Mouse (Mus musculus): ENCODE measurements at regions not wholly inside any gene's neighbourhood (a gene's known extent, or its start where the extent isn't known, plus 50 kb on each side); places are given as distances from the start of the nearest gene placed in this dataset.

DNA sequence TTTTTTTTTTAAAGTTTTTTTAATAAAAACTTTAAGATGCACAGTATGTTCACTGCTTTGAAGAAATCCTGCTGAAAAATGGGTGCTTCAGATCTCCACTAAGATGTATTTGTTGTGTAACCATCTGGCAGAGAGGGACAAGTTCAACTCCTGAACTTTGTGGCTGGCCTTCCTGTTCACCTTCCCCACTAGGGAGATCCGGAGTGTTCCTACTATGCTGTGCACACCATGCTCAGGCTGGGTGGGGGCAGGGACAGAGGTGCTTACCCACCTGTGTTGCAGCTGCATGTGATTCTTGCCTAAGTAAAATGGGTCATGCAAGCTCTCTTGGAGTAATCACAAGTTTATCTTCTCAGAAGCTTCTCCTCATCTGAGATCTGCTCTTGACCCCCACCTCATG lies 377.4 kb upstream of the Arglu1 start:
- Histone ChIP-seq H3K4me3 (replicated peaks; ENCODE audit: insufficient read depth, low read depth, low read length) (no peak overlapping the region), H3K4me1 (ENCODE audit: control insufficient read depth, insufficient read depth, low read length) (no peaks in the 10 kb centered on the region), H3K27me3 (ENCODE audit: control insufficient read depth, insufficient read depth, low read length) (no peaks in the 10 kb centered on the region), H3K27ac (ENCODE audit: insufficient read depth, low read length) (no peak overlapping the region)
- DNase-seq: no peak
- WGBS: 76% methylated on average over 1 of the region's 1 CpGs
- TF ChIP-seq CTCF (IDR thresholded peaks at IDR 0.05; ENCODE audit: borderline replicate concordance, insufficient read depth, low read depth, low read length) (no peak), POLR2A (IDR thresholded peaks at IDR 0.05; ENCODE audit: borderline replicate concordance, insufficient read depth, low read length) (no peak)

DNA sequence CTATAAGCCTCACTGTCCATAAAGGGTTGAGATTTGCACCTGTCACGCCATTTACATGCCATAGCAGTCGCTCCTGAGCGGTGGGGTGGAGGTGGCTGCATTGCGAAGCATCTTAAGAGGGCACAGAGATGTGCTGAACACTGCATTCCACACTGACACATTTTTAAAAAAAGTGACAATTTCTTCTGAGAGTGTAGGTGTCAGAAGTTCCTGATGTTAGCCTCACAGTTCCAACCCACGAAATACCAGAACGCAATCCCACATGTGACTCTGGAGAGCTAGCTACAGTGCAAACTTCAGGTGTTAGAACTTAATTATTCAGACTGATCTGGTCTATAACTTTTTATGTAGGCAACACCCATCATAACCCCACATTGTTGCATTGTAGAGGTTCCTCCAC lies 369.8 kb upstream of the Arglu1 start:
- Histone ChIP-seq H3K27me3 (ENCODE audit: control insufficient read depth, insufficient read depth, low read length) (no peaks in the 10 kb centered on the region), H3K27ac (ENCODE audit: insufficient read depth, low read length) (no peak overlapping the region), H3K4me1 (ENCODE audit: control insufficient read depth, insufficient read depth, low read length) (no peaks in the 10 kb centered on the region), H3K4me3 (replicated peaks; ENCODE audit: insufficient read depth, low read depth, low read length) (no peak overlapping the region)
- WGBS: 93% methylated on average over 6 of the region's 6 CpGs
- no peak for TF ChIP-seq POLR2A (IDR thresholded peaks at IDR 0.05; ENCODE audit: borderline replicate concordance, insufficient read depth, low read length)
- TF ChIP-seq CTCF (IDR thresholded peaks at IDR 0.05; ENCODE audit: borderline replicate concordance, insufficient read depth, low read depth, low read length): no peak
- no peak for DNase-seq

DNA sequence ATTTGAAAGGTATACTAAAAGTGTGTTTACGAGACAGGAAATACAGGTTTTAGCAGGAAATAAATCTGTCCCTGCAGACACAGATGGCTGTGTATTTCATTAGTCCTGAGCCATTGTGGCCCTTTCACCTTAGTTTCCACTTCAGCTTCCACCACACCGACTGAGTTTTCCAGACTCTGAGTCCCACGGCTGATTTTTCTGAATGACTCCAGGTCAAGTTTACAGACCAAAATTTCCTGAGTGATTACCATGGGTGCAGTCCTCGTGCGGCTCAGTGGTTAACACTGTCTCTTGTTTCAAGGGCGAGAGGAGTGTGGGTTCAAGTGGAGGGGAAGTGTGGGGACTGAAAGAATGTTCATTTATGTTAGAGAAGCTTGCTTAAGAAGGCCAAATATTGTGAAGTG lies 365.1 kb upstream of the Arglu1 start:
- Histone ChIP-seq H3K27me3 (ENCODE audit: control insufficient read depth, insufficient read depth, low read length) (peaks cover 1% of the 10 kb centered on the region; the same call in 1 of the 2 replicates), H3K4me1 (ENCODE audit: control insufficient read depth, insufficient read depth, low read length) (no peaks in the 10 kb centered on the region; the same call in 1 of the 2 replicates), H3K27ac (ENCODE audit: insufficient read depth, low read length) (no peak overlapping the region), H3K4me3 (replicated peaks; ENCODE audit: insufficient read depth, low read depth, low read length) (no peak overlapping the region)
- no peak for TF ChIP-seq CTCF (IDR thresholded peaks at IDR 0.05; ENCODE audit: borderline replicate concordance, insufficient read depth, low read depth, low read length)
- no peak for TF ChIP-seq POLR2A (IDR thresholded peaks at IDR 0.05; ENCODE audit: borderline replicate concordance, insufficient read depth, low read length)
- no peak for DNase-seq
- WGBS: 90% methylated on average over 6 of the region's 6 CpGs

DNA sequence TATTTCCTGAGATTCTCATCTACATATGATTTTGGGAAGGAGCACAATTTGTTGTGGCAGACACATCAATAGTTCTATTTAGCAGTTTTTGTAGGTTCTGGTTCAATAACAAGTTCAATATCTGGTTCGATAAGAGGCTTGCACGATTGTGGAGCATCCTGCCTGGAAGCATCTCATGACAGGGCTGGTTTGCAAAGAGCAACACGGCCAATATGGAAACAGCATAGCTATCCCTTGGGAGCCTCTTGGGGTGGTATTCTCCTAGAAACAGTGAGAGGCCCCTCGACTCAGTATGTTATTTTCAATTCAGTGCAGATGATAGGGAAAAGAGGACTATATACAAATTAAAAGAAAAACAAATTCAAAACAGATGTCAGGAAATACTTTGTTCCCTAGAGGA lies 364.5 kb upstream of the Arglu1 start:
- no peak for DNase-seq
- TF ChIP-seq POLR2A (IDR thresholded peaks at IDR 0.05; ENCODE audit: borderline replicate concordance, insufficient read depth, low read length) (no peak), CTCF (IDR thresholded peaks at IDR 0.05; ENCODE audit: borderline replicate concordance, insufficient read depth, low read depth, low read length) (no peak)
- no peak overlapping the region for H3K27ac ChIP-seq (ENCODE audit: insufficient read depth, low read length)
- H3K4me1 ChIP-seq (ENCODE audit: control insufficient read depth, insufficient read depth, low read length): no peaks in the 10 kb centered on the region; the same call in 1 of the 2 replicates
- peaks cover 1% of the 10 kb centered on the region; the same call in 1 of the 2 replicates for H3K27me3 ChIP-seq (ENCODE audit: control insufficient read depth, insufficient read depth, low read length)
- no peak overlapping the region for H3K4me3 ChIP-seq (replicated peaks; ENCODE audit: insufficient read depth, low read depth, low read length)
- WGBS: 75% methylated on average over 4 of the region's 4 CpGs

DNA sequence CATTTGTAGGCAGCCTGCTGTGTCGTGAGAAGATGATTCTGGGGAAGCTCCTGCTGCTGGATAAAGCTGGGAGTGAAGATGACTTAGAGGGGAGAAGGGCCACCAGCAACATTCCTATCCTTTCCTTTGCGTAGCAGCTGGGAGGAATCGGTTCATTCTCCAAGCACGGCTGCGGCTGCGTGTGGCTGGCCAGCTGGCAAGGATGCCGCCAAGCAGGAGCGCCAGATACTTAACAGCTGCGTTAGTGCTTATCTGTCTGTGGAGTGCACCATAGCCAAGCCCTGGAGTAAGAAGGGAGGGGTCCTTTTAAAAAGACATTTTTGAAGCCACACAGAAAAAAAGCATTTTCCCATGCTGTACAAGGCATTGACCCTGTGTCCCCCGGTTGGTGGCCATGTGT lies 361.4 kb upstream of the Arglu1 start:
- peaks cover 1% of the 10 kb centered on the region; the same call in 1 of the 2 replicates for H3K27me3 ChIP-seq (ENCODE audit: control insufficient read depth, insufficient read depth, low read length)
- DNase-seq: no peak
- H3K4me3 ChIP-seq (replicated peaks; ENCODE audit: insufficient read depth, low read depth, low read length): no peak overlapping the region
- no peaks in the 10 kb centered on the region; the same call in 1 of the 2 replicates for H3K4me1 ChIP-seq (ENCODE audit: control insufficient read depth, insufficient read depth, low read length)
- H3K27ac ChIP-seq (ENCODE audit: insufficient read depth, low read length): no peak overlapping the region
- WGBS: 11% methylated on average over 10 of the region's 10 CpGs
- no peak for TF ChIP-seq CTCF (IDR thresholded peaks at IDR 0.05; ENCODE audit: borderline replicate concordance, insufficient read depth, low read depth, low read length)
- no peak for TF ChIP-seq POLR2A (IDR thresholded peaks at IDR 0.05; ENCODE audit: borderline replicate concordance, insufficient read depth, low read length)

DNA sequence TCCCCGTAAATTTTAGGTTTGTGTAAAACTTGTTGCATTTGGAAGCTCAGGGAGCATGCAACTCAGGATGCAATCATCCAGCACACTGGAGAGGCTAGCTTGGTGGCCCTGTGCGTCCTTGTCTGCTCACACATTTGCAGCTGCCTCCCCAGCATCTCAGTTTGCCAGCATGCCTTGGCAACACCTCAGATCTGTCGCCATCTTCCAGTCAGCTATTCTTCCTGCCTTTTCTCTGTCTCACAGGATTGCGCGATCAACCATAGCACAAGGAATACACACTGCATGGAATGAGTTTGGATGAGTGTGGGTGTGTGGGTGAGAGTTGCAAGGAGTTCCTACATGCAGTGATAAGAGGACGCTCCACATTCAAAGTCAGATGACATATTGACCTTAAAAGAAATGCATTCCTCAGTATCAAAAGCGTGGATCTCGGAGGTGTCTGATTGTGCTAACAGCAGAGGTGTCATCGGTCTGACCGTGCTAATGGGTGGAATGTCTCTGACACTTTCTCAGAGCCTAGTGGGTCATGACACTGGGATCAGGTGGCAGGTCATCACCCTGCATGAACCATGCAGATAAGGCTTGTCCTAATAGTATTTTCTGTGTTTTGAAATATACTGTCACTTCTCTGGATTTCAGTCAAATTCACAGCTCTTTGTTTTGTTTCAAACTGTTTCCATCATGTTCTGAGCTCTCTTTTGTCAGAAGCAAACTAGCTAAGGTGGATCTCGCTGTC lies 360.6 kb upstream of the Arglu1 start:
- H3K4me3 ChIP-seq (replicated peaks; ENCODE audit: insufficient read depth, low read depth, low read length): no peak overlapping the region
- no peak overlapping the region for H3K27ac ChIP-seq (ENCODE audit: insufficient read depth, low read length)
- no peak for TF ChIP-seq POLR2A (IDR thresholded peaks at IDR 0.05; ENCODE audit: borderline replicate concordance, insufficient read depth, low read length)
- no peak for TF ChIP-seq CTCF (IDR thresholded peaks at IDR 0.05; ENCODE audit: borderline replicate concordance, insufficient read depth, low read depth, low read length)
- WGBS: 35% methylated on average over 11 of the region's 11 CpGs
- no peaks in the 10 kb centered on the region; the same call in 1 of the 2 replicates for H3K4me1 ChIP-seq (ENCODE audit: control insufficient read depth, insufficient read depth, low read length)
- DNase-seq: no peak
- H3K27me3 ChIP-seq (ENCODE audit: control insufficient read depth, insufficient read depth, low read length): peaks cover 1% of the 10 kb centered on the region; the same call in 1 of the 2 replicates

DNA sequence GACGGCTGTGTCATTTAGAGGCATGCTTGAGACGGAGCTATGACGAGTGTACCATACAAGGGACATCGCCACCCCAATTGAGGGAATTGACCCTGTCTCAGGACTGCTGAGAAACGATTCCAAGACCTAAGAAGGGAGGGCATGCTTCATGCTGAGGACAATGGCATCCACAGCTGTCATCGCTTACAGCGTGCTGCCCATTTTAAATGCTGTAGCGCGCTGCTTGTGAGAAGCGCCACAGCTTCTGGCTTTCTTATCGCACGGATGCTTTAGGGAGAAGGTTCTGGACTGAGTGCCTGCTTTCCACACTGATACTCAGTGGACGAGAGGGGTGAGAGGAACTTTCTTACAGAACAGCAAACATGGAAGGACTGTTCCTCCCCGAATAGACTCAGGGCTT lies 357.8 kb upstream of the Arglu1 start:
- Histone ChIP-seq H3K4me1 (ENCODE audit: control insufficient read depth, insufficient read depth, low read length) (no peaks in the 10 kb centered on the region; the same call in 1 of the 2 replicates), H3K27ac (ENCODE audit: insufficient read depth, low read length) (no peak overlapping the region), H3K4me3 (replicated peaks; ENCODE audit: insufficient read depth, low read depth, low read length) (no peak overlapping the region), H3K27me3 (ENCODE audit: control insufficient read depth, insufficient read depth, low read length) (peaks cover 1% of the 10 kb centered on the region; the same call in 1 of the 2 replicates)
- TF ChIP-seq CTCF (IDR thresholded peaks at IDR 0.05; ENCODE audit: borderline replicate concordance, insufficient read depth, low read depth, low read length) (no peak), POLR2A (IDR thresholded peaks at IDR 0.05; ENCODE audit: borderline replicate concordance, insufficient read depth, low read length) (no peak)
- DNase-seq: no peak
- WGBS: 40% methylated on average over 14 of the region's 14 CpGs

Measured in cerebellum, adult 2 months (tissue).